In genomic region chr1:75253029-75253428, GRCm38 (mm10) we compare ENCODE assay signal across 21 mouse cellular contexts. TPM values are rescaled to one million over a fixed set of nuclear protein-coding genes. Genes with fewer than 3 reads are reported as not detected.
DNase-seq lines count a peak whose midpoint lies in the region; ATAC-seq and TF ChIP-seq lines count a peak whose summit lies in the region.
"Had no signal": no experiment of that assay in that cellular context is flagged by ENCODE, and none has a peak within 500 bp of the region (broad histone marks: within the 10 kb centered on the region; RNA-seq: fewer than 3 reads in every experiment).

No protein-coding gene starts in this region.

- peaks cover 7% of the 10 kb centered on the region for H3K4me1 ChIP-seq in heart, adult 2 months (ENCODE audit: control insufficient read depth, insufficient read depth, low read length)
- peaks cover 5% of the 10 kb centered on the region for H3K4me1 ChIP-seq in heart, embryonic 11.5 days (ENCODE audit: control insufficient read depth, insufficient read depth, low read length)
- H3K4me1 ChIP-seq in midbrain, embryonic 11.5 days (ENCODE audit: control insufficient read depth, insufficient read depth, low read length), result no peaks in the 10 kb centered on the region
- peaks cover 17% of the 10 kb centered on the region for H3K4me1 ChIP-seq in midbrain, embryonic 10.5 days
- peaks cover 11% of the 10 kb centered on the region for H3K4me1 ChIP-seq in liver, postnatal 0 days (ENCODE audit: insufficient read depth)

- H3K79me2 ChIP-seq in heart, adult 2 months (replicated peaks; ENCODE audit: control insufficient read depth, insufficient read depth, low read length), result no peaks in the 10 kb centered on the region

- H3K9me3 ChIP-seq in heart, embryonic 11.5 days (replicated peaks; ENCODE audit: control insufficient read depth, low read length), result no peaks in the 10 kb centered on the region
- H3K9me3 ChIP-seq in midbrain, embryonic 11.5 days (ENCODE audit: control insufficient read depth, low read length), result no peaks in the 10 kb centered on the region
- H3K9me3 ChIP-seq in midbrain, embryonic 10.5 days (replicated peaks), result no peaks in the 10 kb centered on the region
- no peaks in the 10 kb centered on the region for H3K9me3 ChIP-seq in liver, postnatal 0 days (ENCODE audit: low read length)
- H3K9me3 ChIP-seq: forebrain, embryonic 13.5 days; heart, embryonic 12.5 days; midbrain, embryonic 12.5 days; neural tube, embryonic 12.5 days had no signal

- TF ChIP-seq EP300 in heart, adult 2 months (IDR thresholded peaks at IDR 0.05; ENCODE audit: insufficient read depth, low read depth, low read length), result no peak
- TF ChIP-seq EP300 in liver, postnatal 0 days (IDR thresholded peaks at IDR 0.05; ENCODE audit: low read depth), result no peak

- 66% methylated on average over 16 of the region's 16 CpGs for WGBS in heart, adult 2 months
- WGBS in heart, embryonic 11.5 days (ENCODE audit: insufficient replicate concordance), result 68% methylated on average over 16 of the region's 16 CpGs
- WGBS in midbrain, embryonic 11.5 days, result 79% methylated on average over 16 of the region's 16 CpGs
- 72% methylated on average over 16 of the region's 16 CpGs for WGBS in midbrain, embryonic 10.5 days
- WGBS in liver, postnatal 0 days (ENCODE audit: insufficient replicate concordance), result 71% methylated on average over 16 of the region's 16 CpGs

- TF ChIP-seq POLR2A in heart, adult 2 months (IDR thresholded peaks at IDR 0.05; ENCODE audit: insufficient read depth, low read depth, low read length), result no peak

- no peak overlapping the region for H3K4me3 ChIP-seq in heart, adult 2 months
- H3K4me3 ChIP-seq in heart, embryonic 11.5 days (ENCODE audit: low read depth, low read length), result no peak overlapping the region
- no peak overlapping the region for H3K4me3 ChIP-seq in midbrain, embryonic 11.5 days (ENCODE audit: low read depth, low read length)
- H3K4me3 ChIP-seq in midbrain, embryonic 10.5 days, result no peak overlapping the region
- no peak overlapping the region for H3K4me3 ChIP-seq in liver, postnatal 0 days (ENCODE audit: low read depth, low read length)
- H3K4me3 ChIP-seq: forebrain, embryonic 13.5 days; heart, embryonic 12.5 days; midbrain, embryonic 12.5 days; neural tube, embryonic 12.5 days had no signal

- H3K27me3 ChIP-seq in heart, adult 2 months (ENCODE audit: control insufficient read depth, insufficient read depth, low read length), result no peaks in the 10 kb centered on the region
- H3K27me3 ChIP-seq in heart, embryonic 11.5 days (ENCODE audit: control insufficient read depth, insufficient read depth, low read length), result peaks cover 4% of the 10 kb centered on the region; the same call in 1 of the 2 replicates
- no peaks in the 10 kb centered on the region; the same call in 1 of the 2 replicates for H3K27me3 ChIP-seq in midbrain, embryonic 11.5 days (ENCODE audit: control insufficient read depth, insufficient read depth, low read length)
- H3K27me3 ChIP-seq in midbrain, embryonic 10.5 days (ENCODE audit: low read depth, poor library complexity, severe bottlenecking), result peaks cover 16% of the 10 kb centered on the region
- H3K27me3 ChIP-seq in liver, postnatal 0 days (ENCODE audit: insufficient read depth, low read length), result no peaks in the 10 kb centered on the region

- no peak overlapping the region for H3K9ac ChIP-seq in heart, adult 2 months (ENCODE audit: low read depth, low read length)
- H3K9ac ChIP-seq in heart, embryonic 11.5 days (ENCODE audit: low read depth, low read length), result no peak overlapping the region
- H3K9ac ChIP-seq in midbrain, embryonic 11.5 days (ENCODE audit: low read length), result no peak overlapping the region
- no peak overlapping the region for H3K9ac ChIP-seq in liver, postnatal 0 days (replicated peaks)
- H3K9ac ChIP-seq: forebrain, embryonic 13.5 days; heart, embryonic 12.5 days; midbrain, embryonic 12.5 days; neural tube, embryonic 12.5 days had no signal

- H3K27ac ChIP-seq in heart, adult 2 months, result no peak overlapping the region
- no peak overlapping the region for H3K27ac ChIP-seq in heart, embryonic 11.5 days (ENCODE audit: low read depth, low read length)
- no peak overlapping the region for H3K27ac ChIP-seq in midbrain, embryonic 11.5 days (ENCODE audit: low read depth, low read length)
- no peak overlapping the region for H3K27ac ChIP-seq in midbrain, embryonic 10.5 days (replicated peaks)
- H3K27ac ChIP-seq in liver, postnatal 0 days (ENCODE audit: low read depth), result no peak overlapping the region
- H3K27ac ChIP-seq: forebrain, embryonic 13.5 days; midbrain, embryonic 12.5 days; neural tube, embryonic 12.5 days had no signal

- peak; percentile 20; the same call in 1 of the 2 replicates for TF ChIP-seq CTCF in heart, adult 2 months (IDR thresholded peaks at IDR 0.05)
- TF ChIP-seq CTCF in liver, postnatal 0 days (IDR thresholded peaks at IDR 0.05; ENCODE audit: low read depth), result peak; percentile 38

- no peak for ATAC-seq in heart, embryonic 11.5 days (replicated peaks; ENCODE audit: insufficient number of reproducible peaks, low FRiP score, low TSS enrichment)
- ATAC-seq in midbrain, embryonic 11.5 days (ENCODE audit: low FRiP score), result 0 out of 2 replicates have a peak, but pooled peaks have one; percentile 8
- no peak for ATAC-seq in liver, postnatal 0 days
- ATAC-seq: forebrain, embryonic 13.5 days had no signal

- no peak overlapping the region for H3K4me2 ChIP-seq in heart, embryonic 11.5 days
- H3K4me2 ChIP-seq in midbrain, embryonic 11.5 days, result no peak overlapping the region
- no peak overlapping the region for H3K4me2 ChIP-seq in liver, postnatal 0 days (ENCODE audit: low read depth, low read length)
- H3K4me2 ChIP-seq: forebrain, embryonic 13.5 days; heart, embryonic 12.5 days; midbrain, embryonic 12.5 days; neural tube, embryonic 12.5 days had no signal

- intact Hi-C loops in heart, adult 2 months (cut with DNase I), result loop anchor here (5.0 kb wide), 3 partner anchors 64 to 306 kb away; partner anchors contain the start of genes Abcb6 and Dnpep

- H3K36me3 ChIP-seq in heart, adult 2 months (ENCODE audit: control insufficient read depth, insufficient read depth, low read length), result no peaks in the 10 kb centered on the region
- H3K36me3 ChIP-seq in heart, embryonic 11.5 days (ENCODE audit: control insufficient read depth, insufficient read depth, low read length), result no peaks in the 10 kb centered on the region
- H3K36me3 ChIP-seq in midbrain, embryonic 11.5 days (ENCODE audit: control insufficient read depth, insufficient read depth, low read length), result no peaks in the 10 kb centered on the region
- H3K36me3 ChIP-seq in midbrain, embryonic 10.5 days, result no peaks in the 10 kb centered on the region
- H3K36me3 ChIP-seq in liver, postnatal 0 days (replicated peaks; ENCODE audit: insufficient read depth, low read length), result no peaks in the 10 kb centered on the region
- H3K36me3 ChIP-seq: heart, embryonic 12.5 days; neural tube, embryonic 12.5 days had no signal

- DNase-seq in heart, adult 2 months, result no peak
- DNase-seq in midbrain, embryonic 11.5 days (ENCODE audit: low spot score, missing footprints), result peak; percentile 49
- DNase-seq in midbrain, embryonic 10.5 days (ENCODE audit: low spot score), result no peak
- DNase-seq in R1 (ENCODE audit: low read depth, low spot score), result peak; percentile 58
- DNase-seq in liver, postnatal 0 days, result peak; percentile 30
- no peak for DNase-seq in right cerebral cortex, adult 18-20 months
- DNase-seq: adrenal gland, postnatal 36 days; kidney, adult 2 months; retina, postnatal 1 day had no signal

RNA-seq across cellular contexts. Expression of gene Ptprn, which starts 11.3 kb away (rescaled TPM):
- 1 to 10 TPM; 1.1 to 1.8 TPM for total RNA-seq in heart, adult 2 months (2021)
- polyA plus RNA-seq in heart, adult 2 months (2012; rRNA removed), result 2.7 and 3.2 TPM in 2 replicates
- 0.51 and 0.74 TPM in 2 replicates for polyA plus RNA-seq in heart, embryonic 11.5 days (2014; fragmentation: Nextera tagmentation; extraction: Ambion mirVana)
- 4.2 and 4.4 TPM in 2 replicates for polyA plus RNA-seq in midbrain, embryonic 11.5 days (2014; fragmentation: Nextera tagmentation; extraction: Ambion mirVana)
- 3.6 and 6.1 TPM in 2 replicates for polyA plus RNA-seq in midbrain, embryonic 10.5 days (2016; fragmentation: Nextera tagmentation; extraction: Ambion mirVana)
- polyA plus RNA-seq in liver, postnatal 0 days (2015; fragmentation: Nextera tagmentation; extraction: Ambion mirVana), result 0.02 and 0.09 TPM in 2 replicates
- total RNA-seq: CH12.LX; gastrocnemius, adult 18-20 months; hematopoietic stem cell, adult 5-6 weeks had no signal

RNA-seq across cellular contexts. Expression of gene Dnajb2, which starts 16.8 kb away (rescaled TPM):
- total RNA-seq in heart, adult 2 months (2021), result 100 to 1,000 TPM; 111 to 129 TPM
- 67.9 and 93.3 TPM in 2 replicates for polyA plus RNA-seq in heart, adult 2 months (2012; rRNA removed)
- polyA plus RNA-seq in heart, embryonic 11.5 days (2014; fragmentation: Nextera tagmentation; extraction: Ambion mirVana), result 15.3 and 17.6 TPM in 2 replicates
- polyA plus RNA-seq in midbrain, embryonic 11.5 days (2014; fragmentation: Nextera tagmentation; extraction: Ambion mirVana), result 15.9 and 18.1 TPM in 2 replicates
- 27.5 and 27.9 TPM in 2 replicates for polyA plus RNA-seq in midbrain, embryonic 10.5 days (2016; fragmentation: Nextera tagmentation; extraction: Ambion mirVana)
- 29.0 and 31.0 TPM in 2 replicates for polyA plus RNA-seq in liver, postnatal 0 days (2015; fragmentation: Nextera tagmentation; extraction: Ambion mirVana)

RNA-seq across cellular contexts. Expression of gene A630095N17Rik, which starts 21.1 kb away (rescaled TPM):
- total RNA-seq in heart, adult 2 months (2021), result not detected
- not detected in 2 replicates for polyA plus RNA-seq in heart, adult 2 months (2012; rRNA removed)
- polyA plus RNA-seq in heart, embryonic 11.5 days (2014; fragmentation: Nextera tagmentation; extraction: Ambion mirVana), result not detected in 2 replicates
- not detected in 2 replicates for polyA plus RNA-seq in midbrain, embryonic 11.5 days (2014; fragmentation: Nextera tagmentation; extraction: Ambion mirVana)
- polyA plus RNA-seq in midbrain, embryonic 10.5 days (2016; fragmentation: Nextera tagmentation; extraction: Ambion mirVana), result not detected in 2 replicates
- polyA plus RNA-seq in liver, postnatal 0 days (2015; fragmentation: Nextera tagmentation; extraction: Ambion mirVana), result 0.18 TPM in 1 of 2 replicates, not detected in the other
- total RNA-seq: adrenal gland, postnatal 36 days; gastrocnemius, adult 18-20 months; layer of hippocampus, adult 18-20 months; left cerebral cortex, postnatal 14 days had no signal
- polyA plus RNA-seq: embryonic facial prominence, embryonic 14.5 days; forebrain, embryonic 13.5 days; heart, embryonic 12.5 days; kidney, adult 2 months; lung, embryonic 16.5 days; midbrain, embryonic 12.5 days; neural tube, embryonic 12.5 days had no signal

RNA-seq across cellular contexts. Expression of gene Resp18, which starts 25.2 kb away (rescaled TPM):
- not detected for total RNA-seq in heart, adult 2 months (2021)
- 0.39 TPM in 1 of 2 replicates, not detected in the other for polyA plus RNA-seq in heart, adult 2 months (2012; rRNA removed)
- 0.30 TPM in 1 of 2 replicates, not detected in the other for polyA plus RNA-seq in heart, embryonic 11.5 days (2014; fragmentation: Nextera tagmentation; extraction: Ambion mirVana)
- 28.5 and 34.8 TPM in 2 replicates for polyA plus RNA-seq in midbrain, embryonic 11.5 days (2014; fragmentation: Nextera tagmentation; extraction: Ambion mirVana)
- polyA plus RNA-seq in midbrain, embryonic 10.5 days (2016; fragmentation: Nextera tagmentation; extraction: Ambion mirVana), result 7.2 and 16.2 TPM in 2 replicates
- polyA plus RNA-seq in liver, postnatal 0 days (2015; fragmentation: Nextera tagmentation; extraction: Ambion mirVana), result not detected in 2 replicates
- total RNA-seq: CH12.LX; gastrocnemius, adult 18-20 months; hematopoietic stem cell, adult 5-6 weeks had no signal
- polyA plus RNA-seq: heart, embryonic 12.5 days had no signal

RNA-seq across cellular contexts. Expression of gene Tuba4a, which starts 33.4 kb away (rescaled TPM):
- 100 to 1,000 TPM; 973 to 976 TPM for total RNA-seq in heart, adult 2 months (2021)
- 781 and 842 TPM in 2 replicates for polyA plus RNA-seq in heart, adult 2 months (2012; rRNA removed)
- 39.2 and 39.8 TPM in 2 replicates for polyA plus RNA-seq in heart, embryonic 11.5 days (2014; fragmentation: Nextera tagmentation; extraction: Ambion mirVana)
- polyA plus RNA-seq in midbrain, embryonic 11.5 days (2014; fragmentation: Nextera tagmentation; extraction: Ambion mirVana), result 7.9 and 9.6 TPM in 2 replicates
- polyA plus RNA-seq in midbrain, embryonic 10.5 days (2016; fragmentation: Nextera tagmentation; extraction: Ambion mirVana), result 9.0 and 10.0 TPM in 2 replicates
- 291 and 298 TPM in 2 replicates for polyA plus RNA-seq in liver, postnatal 0 days (2015; fragmentation: Nextera tagmentation; extraction: Ambion mirVana)

Comparison
In these comparisons a context has a peak if more than half of its experiments do, and no peak if none do; other contexts are left out.
1. DNase-seq: peak in midbrain, embryonic 11.5 days (single experiment), R1 (single experiment) and liver, postnatal 0 days (single experiment); none in heart, adult 2 months (0 of 2), midbrain, embryonic 10.5 days (single experiment) and right cerebral cortex, adult 18-20 months (single experiment).